Mouse (Mus musculus): ENCODE measurements around the gene Rims3. TPM values are rescaled to one million over a fixed set of nuclear protein-coding genes. Genes with fewer than 3 reads are reported as not detected.

Rims3 gene
- polyA plus RNA-seq (2015; fragmentation: Nextera tagmentation; extraction: Ambion mirVana): 9.3 and 10.7 TPM in 2 replicates

DNA sequence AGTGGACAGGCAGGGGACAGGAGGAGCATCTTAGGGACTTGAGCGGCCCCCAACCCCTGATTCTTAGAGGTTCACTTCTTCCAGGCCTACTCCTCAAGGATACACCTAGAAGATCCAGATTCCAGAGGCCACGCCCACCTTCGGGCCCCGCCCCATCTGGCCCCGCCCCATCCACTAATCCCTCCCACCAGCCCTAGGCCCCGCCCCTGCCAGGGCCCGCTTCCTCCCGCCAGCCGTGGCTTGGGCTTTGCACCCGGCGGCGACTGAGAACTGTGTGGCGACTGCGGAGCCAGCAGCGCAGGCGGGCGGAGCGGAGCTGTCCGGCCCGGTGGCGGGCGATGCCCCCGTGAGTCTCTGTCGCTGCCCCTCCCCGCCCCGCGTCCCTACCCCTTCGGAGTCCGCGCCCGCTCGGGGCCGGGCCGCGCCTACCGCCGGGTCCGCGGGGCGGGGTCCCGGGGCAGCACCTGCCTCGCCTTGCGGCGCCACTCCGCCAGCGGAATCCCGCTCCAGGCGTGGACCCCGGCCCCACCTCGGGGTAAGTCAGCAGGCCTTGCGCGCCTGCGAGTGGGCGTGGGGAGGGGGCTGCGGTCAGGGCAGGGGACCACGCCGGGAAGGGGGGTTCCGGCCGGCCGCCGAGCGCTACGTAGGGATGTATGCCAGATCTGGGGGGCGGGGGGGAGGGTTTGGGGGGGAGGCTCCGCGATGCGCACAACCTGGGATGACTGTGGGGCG, at the start of gene Rims3:
Gene Rims3 (plus strand): TSS at position 229 of the 732 bp plus-strand sequence.
- Histone ChIP-seq H3K27me3 (no peaks in the 10 kb centered on the region), H3K4me3 (peak within 1 kb of the TSS; percentile 52), H3K4me1 (peaks cover 18% of the 10 kb centered on the region), H3K36me3 (no peaks in the 10 kb centered on the region), H3K4me2 (replicated peaks) (peak within 1 kb of the TSS; percentile 74), H3K9me3 (no peaks in the 10 kb centered on the region), H3K27ac (replicated peaks) (no peak within 1 kb of the TSS), H3K9ac (replicated peaks) (peak within 1 kb of the TSS; percentile 54)
- peak; percentile 77 for ATAC-seq (replicated peaks)
- under 1% methylated on average over 64 of the region's 68 CpGs for WGBS

DNA sequence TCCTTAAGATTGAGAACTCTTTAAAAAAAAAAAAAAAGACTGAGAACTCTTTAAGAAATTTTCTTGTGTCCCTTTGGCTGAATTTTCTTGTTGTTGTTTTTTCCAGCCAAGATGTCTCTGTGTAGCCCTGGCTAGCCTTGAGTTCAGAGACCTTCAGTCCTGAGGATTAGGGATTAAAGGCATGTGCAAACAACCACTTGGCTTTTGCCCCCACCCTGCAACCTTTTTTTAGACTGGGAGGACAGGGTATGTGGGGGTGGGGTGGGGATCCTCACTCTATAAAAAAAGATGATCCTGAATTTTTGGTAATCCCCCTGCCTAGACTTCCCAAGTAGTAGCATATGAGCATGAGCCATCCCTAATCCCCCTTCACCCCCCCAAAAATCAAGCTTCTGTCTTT, 48.8 kb upstream of the Rims3 start:
- Histone ChIP-seq H3K27ac (replicated peaks) (no peak overlapping the region), H3K4me2 (replicated peaks) (no peak overlapping the region), H3K4me3 (no peak overlapping the region), H3K4me1 (peaks cover 10% of the 10 kb centered on the region), H3K9me3 (no peaks in the 10 kb centered on the region), H3K9ac (replicated peaks) (no peak overlapping the region), H3K36me3 (no peaks in the 10 kb centered on the region), H3K27me3 (no peaks in the 10 kb centered on the region)
- ATAC-seq (replicated peaks): no peak

DNA sequence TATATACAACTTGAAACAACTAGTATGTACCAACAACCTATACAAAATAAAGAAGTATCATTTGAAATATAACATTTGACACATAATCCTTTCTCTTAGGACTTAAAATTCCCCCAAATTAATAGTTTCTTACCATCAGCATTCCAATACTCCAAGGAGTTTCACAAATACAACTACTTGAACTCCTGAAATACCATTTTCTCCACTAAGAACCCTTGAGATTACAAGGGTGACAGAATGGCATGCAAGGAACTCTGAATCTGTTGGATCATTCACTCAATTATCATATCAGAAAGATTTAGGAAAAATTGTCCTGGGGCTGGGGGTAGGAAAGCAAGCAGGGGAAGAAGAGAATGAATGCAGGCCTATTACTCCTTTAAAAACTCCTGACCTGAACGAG, 40.9 kb upstream of the Rims3 start:
- no peak for ATAC-seq (replicated peaks)
- 8% methylated on average over 1 of the region's 1 CpGs for WGBS
- peaks cover 48% of the 10 kb centered on the region for H3K4me1 ChIP-seq

DNA sequence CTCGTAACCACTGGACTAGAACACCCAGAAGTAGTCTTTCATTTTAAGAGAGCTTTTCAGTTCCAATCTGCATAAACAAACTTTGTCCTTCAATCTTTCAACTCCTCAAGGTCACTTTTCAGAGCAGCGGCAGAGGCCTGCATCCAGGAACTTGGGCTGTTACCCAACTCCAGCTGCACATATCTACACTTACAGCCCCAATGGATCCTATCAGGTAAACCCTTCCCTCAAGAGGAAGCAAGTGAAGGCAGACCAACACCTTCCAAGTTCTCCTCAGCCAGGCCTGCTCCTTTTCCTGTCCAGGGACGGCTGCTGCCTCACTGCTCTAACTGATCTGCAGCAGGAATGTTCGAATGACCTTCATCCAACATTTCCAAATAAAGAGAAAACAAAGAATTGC, 40.4 kb upstream of the Rims3 start:
- H3K9ac ChIP-seq (replicated peaks): peak overlapping the region; percentile 54
- peaks cover 48% of the 10 kb centered on the region for H3K4me1 ChIP-seq
- no peaks in the 10 kb centered on the region for H3K9me3 ChIP-seq
- 45% methylated on average over 4 of the region's 4 CpGs for WGBS
- no peak for ATAC-seq (replicated peaks)
- no peaks in the 10 kb centered on the region for H3K27me3 ChIP-seq
- peak overlapping the region; percentile 66 for H3K4me2 ChIP-seq (replicated peaks)
- peak overlapping the region; percentile 51 for H3K4me3 ChIP-seq
- no peaks in the 10 kb centered on the region for H3K36me3 ChIP-seq
- H3K27ac ChIP-seq (replicated peaks): no peak overlapping the region

More for the DNA sequence above, 40.9 kb upstream of the Rims3 start:
- Histone ChIP-seq H3K9me3 (no peaks in the 10 kb centered on the region), H3K9ac (replicated peaks) (peak overlapping the region; percentile 54), H3K27ac (replicated peaks) (no peak overlapping the region), H3K27me3 (no peaks in the 10 kb centered on the region), H3K4me2 (replicated peaks) (peak overlapping the region; percentile 66), H3K36me3 (no peaks in the 10 kb centered on the region), H3K4me3 (peak overlapping the region; percentile 51)

DNA sequence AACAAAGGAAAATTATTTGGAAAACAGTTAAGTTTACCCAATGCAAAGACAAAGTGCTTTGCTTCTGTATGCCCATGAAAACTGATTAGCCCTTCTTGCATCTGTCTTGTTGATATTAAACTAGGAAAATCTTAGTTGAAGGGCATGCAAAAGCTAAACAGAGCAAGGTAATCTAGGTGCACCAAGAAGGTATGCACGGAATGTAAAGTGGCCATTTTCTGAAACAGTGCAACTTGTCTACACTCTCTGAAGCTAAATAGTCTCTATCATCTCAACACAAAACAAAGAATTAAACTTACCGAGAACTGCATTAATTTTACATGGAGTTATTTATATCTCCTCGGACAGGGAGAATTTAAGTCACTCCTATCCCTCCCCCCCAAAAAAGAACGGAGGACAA, 39.5 kb upstream of the Rims3 start:
- H3K4me1 ChIP-seq: peaks cover 48% of the 10 kb centered on the region
- H3K27me3 ChIP-seq: no peaks in the 10 kb centered on the region
- peak overlapping the region; percentile 51 for H3K4me3 ChIP-seq
- ATAC-seq (replicated peaks): peak; percentile 14
- peak overlapping the region; percentile 66 for H3K4me2 ChIP-seq (replicated peaks)
- WGBS: 9% methylated on average over 4 of the region's 4 CpGs
- peak overlapping the region; percentile 54 for H3K9ac ChIP-seq (replicated peaks)
- no peaks in the 10 kb centered on the region for H3K9me3 ChIP-seq
- peak overlapping the region; percentile 60 for H3K27ac ChIP-seq (replicated peaks)
- no peaks in the 10 kb centered on the region for H3K36me3 ChIP-seq

DNA sequence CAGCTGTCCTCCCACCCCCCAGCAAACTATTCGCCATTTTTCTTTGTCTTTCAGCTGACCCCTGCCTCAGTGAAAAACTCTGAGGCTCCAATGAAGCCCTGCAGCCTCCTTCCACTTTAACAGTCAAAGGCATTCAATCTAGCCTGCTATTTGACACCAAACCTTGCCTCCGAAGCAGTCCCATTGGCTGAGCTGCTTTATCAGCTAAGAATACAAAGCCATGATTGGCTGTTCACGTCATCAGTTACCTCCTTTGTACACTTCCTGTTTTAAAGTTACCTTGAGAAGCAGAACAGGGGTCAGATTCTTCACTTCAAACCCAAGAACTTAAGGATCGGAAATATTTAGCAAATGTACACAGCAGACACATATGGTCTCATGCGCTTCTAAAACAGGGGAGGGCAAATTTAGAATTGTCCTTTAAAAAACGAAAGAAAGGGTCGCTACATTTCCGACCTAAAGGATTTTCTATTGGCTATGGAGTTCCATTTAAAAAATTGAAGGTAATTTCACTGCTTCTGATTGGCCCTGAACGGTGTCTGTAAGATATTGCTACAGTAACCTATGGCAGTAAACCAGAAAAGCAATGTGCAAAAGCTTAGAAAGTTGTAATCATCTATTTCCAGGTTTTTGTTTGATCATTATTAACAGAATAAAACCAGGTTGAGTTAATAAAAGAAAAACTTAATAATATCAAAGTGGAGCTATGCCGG, 38.8 kb upstream of the Rims3 start:
- peak; percentile 99 for ATAC-seq (replicated peaks)
- Histone ChIP-seq H3K4me3 (peak overlapping the region; percentile 51), H3K9me3 (no peaks in the 10 kb centered on the region), H3K27me3 (no peaks in the 10 kb centered on the region), H3K4me2 (replicated peaks) (peak overlapping the region; percentile 66), H3K27ac (replicated peaks) (peak overlapping the region; percentile 60), H3K9ac (replicated peaks) (peak overlapping the region; percentile 54), H3K4me1 (peaks cover 46% of the 10 kb centered on the region), H3K36me3 (no peaks in the 10 kb centered on the region)
- 7% methylated on average over 10 of the region's 10 CpGs for WGBS

DNA sequence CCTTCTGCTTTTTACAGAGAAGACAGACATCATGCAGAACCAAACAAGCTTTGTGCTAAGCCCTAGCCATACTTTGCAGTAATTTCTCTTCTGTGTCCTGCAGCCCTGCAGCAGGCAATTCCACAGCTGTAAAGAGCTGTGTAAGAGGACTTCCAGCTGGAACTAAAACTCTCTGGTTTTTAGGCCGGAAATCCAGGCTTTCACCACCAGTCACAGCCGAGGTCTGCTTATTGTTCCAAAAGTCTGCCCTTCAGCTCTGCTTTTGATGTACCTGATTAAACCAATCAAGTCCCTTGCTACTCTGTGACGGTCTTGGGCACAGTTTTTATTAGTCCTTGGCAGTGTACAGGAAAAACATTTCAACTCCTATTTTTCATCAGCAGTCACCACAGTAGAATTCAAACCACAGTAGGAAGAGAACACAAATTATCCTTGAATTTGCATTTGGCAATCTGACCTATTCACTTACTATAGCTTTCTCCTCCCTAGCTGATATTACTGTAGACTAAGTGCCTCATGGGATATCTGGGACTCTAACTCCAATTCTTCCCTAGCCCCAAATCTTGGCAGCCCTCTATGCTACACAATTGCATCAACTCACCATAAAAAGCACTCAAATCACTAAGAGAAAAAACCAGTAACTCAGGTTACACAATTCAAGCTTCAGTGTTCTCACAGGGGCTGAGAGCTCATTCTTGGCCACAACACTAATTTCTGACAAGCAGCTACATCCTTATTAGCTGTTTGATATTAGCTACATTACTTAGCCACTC, 37.4 kb upstream of the Rims3 start:
- Histone ChIP-seq H3K36me3 (no peaks in the 10 kb centered on the region), H3K4me3 (no peak overlapping the region), H3K9ac (replicated peaks) (no peak overlapping the region), H3K4me1 (peaks cover 42% of the 10 kb centered on the region), H3K27ac (replicated peaks) (0 out of 2 replicates have a peak overlapping the region, but pooled peaks have one; percentile 4), H3K4me2 (replicated peaks) (no peak overlapping the region), H3K27me3 (no peaks in the 10 kb centered on the region), H3K9me3 (no peaks in the 10 kb centered on the region)
- 20% methylated on average over 3 of the region's 3 CpGs for WGBS
- no peak for ATAC-seq (replicated peaks)

DNA sequence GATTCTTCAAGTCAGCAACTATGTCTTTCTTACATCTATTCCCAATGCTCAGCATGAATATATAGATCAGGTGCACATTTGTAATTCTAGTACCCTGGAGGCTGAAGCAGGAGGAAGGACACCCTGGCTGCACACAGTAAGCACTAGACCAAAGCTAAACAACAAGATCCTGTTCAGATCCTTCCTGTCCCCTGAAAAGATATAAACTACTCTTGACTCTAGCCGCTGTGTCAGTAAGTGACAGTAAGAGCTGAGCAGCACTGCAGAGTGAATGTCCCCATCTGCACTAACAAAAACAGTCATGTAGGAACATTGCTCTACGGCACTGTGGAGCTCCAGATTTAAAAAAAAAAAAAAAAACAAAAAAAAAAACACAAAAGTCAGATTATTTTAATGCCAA, 36.7 kb upstream of the Rims3 start:
- ATAC-seq (replicated peaks): no peak
- H3K9ac ChIP-seq (replicated peaks): no peak overlapping the region
- no peak overlapping the region for H3K4me2 ChIP-seq (replicated peaks)
- no peaks in the 10 kb centered on the region for H3K36me3 ChIP-seq
- no peaks in the 10 kb centered on the region for H3K27me3 ChIP-seq
- H3K9me3 ChIP-seq: no peaks in the 10 kb centered on the region
- WGBS: 92% methylated on average over 2 of the region's 2 CpGs
- H3K4me3 ChIP-seq: no peak overlapping the region
- H3K4me1 ChIP-seq: peaks cover 35% of the 10 kb centered on the region
- no peak overlapping the region for H3K27ac ChIP-seq (replicated peaks)

DNA sequence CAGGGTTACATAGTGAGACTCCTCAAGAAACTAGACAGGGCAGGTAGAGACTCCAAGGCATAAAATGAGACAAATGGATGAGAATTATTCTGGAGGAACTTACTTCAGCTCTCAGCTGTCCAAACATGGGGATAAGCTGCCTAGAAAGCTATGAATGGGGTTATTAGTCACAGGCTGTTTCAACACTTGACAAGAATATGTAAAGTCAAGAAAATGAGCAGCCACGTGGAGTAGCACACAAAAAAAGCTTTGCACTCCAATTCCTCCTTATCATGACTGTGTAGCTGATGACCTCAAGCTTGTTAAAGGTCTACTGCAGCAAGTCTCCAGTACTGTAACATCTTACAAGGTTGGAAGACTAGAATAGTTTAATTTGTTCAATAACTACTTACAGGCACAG, 35.3 kb upstream of the Rims3 start:
- WGBS: 78% methylated on average over 1 of the region's 1 CpGs
- H3K4me1 ChIP-seq: peaks cover 31% of the 10 kb centered on the region
- H3K36me3 ChIP-seq: no peaks in the 10 kb centered on the region
- H3K27me3 ChIP-seq: no peaks in the 10 kb centered on the region
- H3K4me3 ChIP-seq: no peak overlapping the region
- no peaks in the 10 kb centered on the region for H3K9me3 ChIP-seq
- ATAC-seq (replicated peaks): no peak
- H3K27ac ChIP-seq (replicated peaks): no peak overlapping the region
- H3K9ac ChIP-seq (replicated peaks): no peak overlapping the region
- no peak overlapping the region for H3K4me2 ChIP-seq (replicated peaks)

DNA sequence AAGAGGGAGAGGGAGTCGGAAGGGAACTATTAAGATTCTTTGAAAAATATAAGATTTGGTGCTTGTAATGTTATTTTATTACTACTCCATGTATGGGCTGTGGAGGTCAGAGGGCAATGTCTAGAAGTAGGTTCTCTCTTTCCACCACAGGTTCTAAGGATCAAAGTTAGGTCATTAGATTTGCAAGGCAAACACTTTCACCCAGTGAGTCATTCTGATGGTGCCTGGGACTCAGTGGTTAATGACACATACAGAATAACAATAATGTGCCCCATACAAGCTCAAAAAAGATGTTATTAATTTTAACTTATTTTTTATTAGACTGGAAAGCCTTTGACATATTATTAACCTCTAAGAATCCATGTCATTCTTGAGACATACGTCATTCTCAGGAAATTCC, 34.7 kb upstream of the Rims3 start:
- Histone ChIP-seq H3K4me3 (no peak overlapping the region), H3K9me3 (no peaks in the 10 kb centered on the region), H3K4me2 (replicated peaks) (no peak overlapping the region), H3K4me1 (peaks cover 29% of the 10 kb centered on the region), H3K36me3 (no peaks in the 10 kb centered on the region), H3K27me3 (no peaks in the 10 kb centered on the region), H3K27ac (replicated peaks) (no peak overlapping the region), H3K9ac (replicated peaks) (no peak overlapping the region)
- ATAC-seq (replicated peaks): no peak
- WGBS: 92% methylated on average over 2 of the region's 2 CpGs

DNA sequence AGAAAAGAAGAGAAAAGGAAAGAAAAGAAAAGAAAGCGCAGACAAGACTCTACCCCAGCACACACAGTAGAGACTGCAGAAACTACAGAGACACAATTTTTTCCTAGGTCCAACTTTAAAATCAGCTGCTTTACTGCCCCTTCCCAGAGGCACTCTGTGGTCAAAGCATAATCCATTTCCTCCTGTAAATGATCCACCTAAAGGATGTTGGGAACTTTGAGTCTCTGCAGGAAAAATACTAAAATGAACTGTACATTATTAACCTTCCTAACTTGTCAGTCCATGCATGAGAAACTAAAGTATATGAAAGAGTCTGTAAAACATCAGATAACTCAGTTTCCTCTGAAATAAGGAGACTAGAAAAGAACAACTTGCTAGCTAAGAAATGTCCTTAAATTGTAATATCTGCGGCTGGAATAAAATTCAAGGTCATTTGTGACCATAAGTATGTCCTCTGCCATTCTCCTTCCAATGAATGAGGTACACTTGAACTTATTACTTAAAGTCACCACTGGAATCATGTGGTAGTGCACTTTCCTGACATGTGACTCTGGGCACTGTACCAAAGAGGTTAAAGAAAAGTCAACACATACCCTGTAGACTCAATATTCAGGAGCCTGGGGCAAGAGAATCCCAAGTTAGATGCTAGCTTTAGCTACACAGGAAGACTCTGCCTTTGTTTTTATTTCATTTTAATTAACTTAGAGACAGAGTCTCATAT, 32.3 kb upstream of the Rims3 start:
- Histone ChIP-seq H3K4me2 (replicated peaks) (no peak overlapping the region), H3K9ac (replicated peaks) (no peak overlapping the region), H3K9me3 (no peaks in the 10 kb centered on the region), H3K4me3 (no peak overlapping the region), H3K27ac (replicated peaks) (no peak overlapping the region), H3K27me3 (no peaks in the 10 kb centered on the region), H3K4me1 (peaks cover 14% of the 10 kb centered on the region), H3K36me3 (no peaks in the 10 kb centered on the region)
- 95% methylated on average over 2 of the region's 2 CpGs for WGBS
- ATAC-seq (replicated peaks): no peak
